Mouse (Mus musculus) adrenal gland (tissue): ENCODE measurements around the gene Zfp646.
"Not testable (repeated sequence)": the region's sequence is repeated elsewhere in the genome, so short reads cannot be mapped to it uniquely, and the experiment has no call there.

ENCODE experiments used
- intact Hi-C: fragments of 180-260 bp; cut with DNase I; formaldehyde crosslinking; loops from one replicate; pipeline ENCODE4 v1.15.1; 2025

The Zfp646 gene

DNA sequence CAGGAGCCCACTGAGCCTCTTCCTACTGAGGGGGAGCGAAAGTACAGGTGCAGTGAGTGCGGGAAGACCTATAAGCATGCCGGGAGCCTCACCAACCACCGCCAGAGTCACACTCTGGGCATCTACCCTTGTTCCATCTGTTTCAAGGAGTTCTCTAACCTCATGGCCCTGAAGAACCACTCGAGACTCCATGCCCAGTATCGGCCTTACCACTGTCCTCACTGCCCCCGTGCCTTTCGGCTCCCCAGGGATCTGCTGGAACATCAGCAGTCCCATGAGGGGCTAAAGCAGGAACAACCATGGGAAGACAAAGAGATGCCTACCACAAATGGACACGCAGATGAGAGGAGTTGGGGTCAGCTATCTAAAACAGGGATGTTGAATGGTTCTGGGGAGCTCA, 3.3 kb downstream of the Zfp646 start:
- intact Hi-C loops, result loop anchor here (5.0 kb wide), 1 partner anchor 37 kb away; no protein-coding TSS in a partner anchor

DNA sequence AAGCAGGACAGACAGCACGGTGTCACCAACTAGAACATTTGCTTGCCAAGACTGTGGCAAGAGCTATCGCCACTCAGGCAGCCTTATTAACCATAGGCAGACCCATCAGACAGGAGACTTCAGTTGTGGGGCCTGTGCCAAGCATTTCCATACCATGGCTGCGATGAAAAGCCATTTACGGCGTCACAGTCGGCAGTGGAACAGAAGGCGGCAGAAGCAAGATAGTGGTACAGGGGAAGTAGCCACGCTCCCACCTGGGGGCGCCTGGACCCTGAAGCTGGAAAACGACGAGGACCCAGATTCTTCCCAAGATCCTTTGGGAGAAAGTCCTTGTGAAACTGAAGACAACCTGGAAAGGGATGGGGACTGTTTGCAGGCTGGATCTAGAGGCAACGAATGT, 4.4 kb downstream of the Zfp646 start:
- intact Hi-C loops, result no loop called here

DNA sequence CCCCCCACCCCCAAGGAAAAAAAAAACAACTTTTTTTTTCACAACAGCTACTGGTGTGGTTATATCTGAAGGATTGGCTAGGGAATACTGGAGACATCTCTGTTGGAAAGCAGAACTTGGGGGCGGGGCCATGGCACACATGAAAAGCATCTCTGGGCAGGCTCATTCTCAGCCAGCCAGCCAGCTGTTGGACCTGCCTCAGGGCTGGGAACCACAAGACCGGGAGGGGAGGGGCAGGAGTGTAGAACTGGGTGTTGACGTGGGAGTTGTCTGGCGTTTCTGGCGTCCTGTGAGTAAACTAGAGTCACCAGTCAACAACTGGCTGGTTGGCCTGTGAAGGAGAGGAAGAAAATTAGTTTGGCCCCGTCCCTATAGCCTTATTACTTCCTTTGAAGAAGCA, 9.9 kb downstream of the Zfp646 start:
- intact Hi-C loops, result no loop called here

DNA sequence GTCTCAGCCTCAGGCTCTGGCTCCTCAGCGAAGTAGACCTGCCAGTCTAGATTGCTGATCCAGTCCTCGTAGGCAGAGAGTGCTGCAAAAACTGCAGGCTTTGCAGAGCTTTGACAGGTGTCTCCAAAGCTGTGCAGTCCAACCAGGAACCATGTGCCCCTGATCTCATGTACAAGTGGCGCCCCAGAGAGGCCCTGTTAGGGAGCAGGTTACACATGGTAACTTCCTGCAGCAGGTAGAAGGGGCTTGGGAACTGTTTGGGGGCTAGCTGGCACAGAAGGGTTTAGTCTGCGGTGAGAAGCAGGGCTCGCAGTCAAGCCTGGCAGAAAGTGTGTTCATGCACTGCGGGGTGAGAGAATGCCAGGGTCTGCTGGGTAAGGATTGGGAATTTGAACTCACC, 10.5 kb downstream of the Zfp646 start:
- intact Hi-C loops, result no loop called here

DNA sequence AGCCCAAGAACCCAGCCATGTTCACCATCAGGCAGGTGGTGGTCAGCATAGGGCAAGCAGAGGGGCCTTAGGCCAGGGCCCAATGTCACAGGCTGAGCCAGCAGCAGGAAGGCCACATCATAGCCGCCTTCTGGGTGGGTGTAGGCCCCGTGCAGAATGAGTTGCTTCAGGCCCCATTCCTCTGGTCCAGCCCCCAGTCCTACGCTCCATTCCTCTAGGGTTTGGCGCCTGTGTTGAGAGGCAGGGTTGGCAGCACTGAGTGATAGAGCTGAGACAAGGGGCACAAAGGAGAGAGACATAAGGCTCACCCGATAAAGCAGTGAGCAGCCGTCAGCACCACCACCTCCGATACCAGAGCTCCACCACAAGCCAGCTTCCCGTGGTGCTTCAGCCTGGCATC, 11.2 kb downstream of the Zfp646 start:
- intact Hi-C loops, result no loop called here

DNA sequence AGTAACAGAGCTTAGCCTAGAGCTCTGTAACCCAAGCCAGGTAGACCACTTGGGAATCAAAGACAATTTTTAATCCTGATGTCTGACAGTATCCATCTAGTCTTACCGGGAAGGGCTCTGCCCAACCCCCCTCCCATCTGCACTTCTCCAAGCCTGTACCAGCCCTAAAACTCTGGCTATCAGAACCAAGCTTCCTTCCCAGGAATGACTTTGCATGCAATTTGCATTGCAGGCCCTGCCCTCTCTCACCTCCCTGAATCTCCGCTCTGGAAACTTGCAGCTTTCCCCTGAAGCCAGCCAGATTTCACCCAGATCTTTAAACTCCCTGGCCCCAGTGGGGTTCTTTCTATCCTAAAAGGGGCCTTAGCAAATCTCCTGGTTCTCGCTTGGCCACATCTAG, 11.8 kb downstream of the Zfp646 start:
- intact Hi-C loops, result no loop called here

DNA sequence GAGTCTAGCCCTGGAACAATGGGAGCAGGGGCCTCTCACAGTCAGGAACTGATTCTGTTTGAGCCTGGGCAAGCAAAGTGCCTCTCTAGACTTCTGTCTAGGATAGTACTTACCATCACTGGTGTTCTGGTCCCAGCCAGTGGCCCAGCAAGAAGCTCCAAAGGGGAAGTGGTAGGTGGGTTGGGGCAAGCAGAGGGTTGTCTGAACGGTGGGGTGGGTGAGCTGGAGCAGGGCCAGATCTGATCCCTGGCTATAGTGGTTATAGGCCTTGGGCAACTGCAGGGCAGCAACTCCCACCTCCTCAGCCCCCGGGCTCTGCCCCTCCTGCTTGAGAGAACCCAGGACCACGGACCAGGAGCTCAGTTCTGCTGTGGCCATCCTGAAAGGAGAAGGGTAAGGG, 12.8 kb downstream of the Zfp646 start:
- intact Hi-C loops, result no loop called here

DNA sequence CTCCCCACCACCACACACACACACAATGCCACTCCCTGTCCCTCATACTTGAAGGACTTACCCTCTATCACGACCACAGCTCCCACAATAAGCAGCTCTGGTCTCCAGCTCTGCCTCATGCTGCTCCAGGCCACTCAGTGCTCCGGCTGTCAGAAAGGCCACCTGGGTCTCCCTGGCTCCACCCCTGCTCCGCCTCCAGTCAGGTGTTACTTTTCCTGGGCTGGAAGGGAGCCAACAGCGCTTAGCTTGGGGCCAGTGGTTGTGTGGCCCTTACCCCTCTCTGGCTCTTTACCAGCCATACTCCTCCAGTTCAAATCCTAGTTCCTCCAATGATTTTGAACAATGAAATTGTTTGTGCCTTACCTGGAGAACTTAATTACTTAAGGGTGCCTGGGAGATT, 14.8 kb downstream of the Zfp646 start, which contains the start of gene Prss53:
Gene Prss53 (minus strand): TSS at position 173 of the 400 bp plus-strand sequence.
- intact Hi-C loops, result no loop called here

DNA sequence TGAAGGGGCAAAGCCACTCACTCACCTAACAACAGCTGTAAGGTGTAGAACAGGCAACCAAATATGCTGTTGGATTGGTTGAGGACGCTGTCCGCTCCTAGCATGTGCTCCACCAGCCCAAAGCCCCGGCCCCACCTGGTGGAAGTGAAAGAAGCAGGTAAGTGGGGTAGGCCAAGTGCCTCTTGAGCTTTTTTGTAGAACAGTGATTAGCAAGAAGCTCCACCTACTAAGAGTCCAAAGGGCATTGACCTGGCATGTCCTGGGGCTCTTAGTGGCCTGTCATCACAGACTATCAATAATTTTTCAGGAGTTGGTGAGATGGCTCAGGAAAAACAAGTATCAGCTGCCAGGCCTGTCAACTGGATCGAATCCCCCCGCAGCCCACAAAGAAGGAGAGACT, 18.5 kb downstream of the Zfp646 start:
- intact Hi-C loops, result no loop called here

DNA sequence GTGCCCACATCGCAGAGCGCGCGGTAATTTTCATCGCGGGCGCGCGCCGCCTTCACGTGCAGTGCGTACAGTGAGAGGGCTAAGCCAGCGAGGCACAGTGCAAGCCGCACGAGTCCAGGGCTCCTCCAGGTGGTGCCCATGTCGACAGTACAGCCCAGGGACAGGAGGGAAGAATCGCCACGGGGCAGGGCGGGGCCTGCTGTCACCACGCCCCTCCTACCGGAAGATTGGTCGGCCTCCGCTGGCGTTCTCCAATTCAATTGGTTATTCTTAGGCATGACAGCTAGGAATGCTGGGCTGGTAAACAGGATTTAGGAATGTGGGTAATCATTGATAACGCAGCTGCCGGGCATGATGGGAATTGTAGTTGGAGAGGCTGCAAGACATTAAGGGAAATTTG, 19.4 kb downstream of the Zfp646 start, which contains the start of the genes Gm21974 and Vkorc1:
Gene Gm21974 (minus strand): TSS at position 13 of the 400 bp plus-strand sequence.
Gene Vkorc1 (minus strand): TSS at position 176 of the 400 bp plus-strand sequence.
- intact Hi-C loops, result no loop called here

DNA sequence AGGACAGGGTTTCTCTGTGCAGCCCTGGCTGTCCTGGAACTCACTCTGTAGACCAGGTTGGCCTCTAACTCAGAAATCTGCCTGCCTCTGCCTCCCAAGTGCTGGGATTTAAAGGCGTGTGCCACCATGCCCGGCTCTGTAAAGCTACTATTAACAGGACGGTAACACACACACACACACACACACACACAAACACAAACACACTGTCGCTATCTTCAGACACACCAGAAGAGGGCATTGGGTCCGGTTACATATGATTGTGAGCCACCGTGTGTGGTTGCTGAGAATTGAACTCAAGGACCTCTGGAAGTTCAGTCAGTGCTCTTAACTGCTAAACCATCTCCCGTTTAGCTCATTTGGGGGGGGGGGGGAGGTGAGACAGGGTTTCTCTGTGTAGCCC, 19.9 kb downstream of the Zfp646 start:
- intact Hi-C loops, result not testable (repeated sequence)

DNA sequence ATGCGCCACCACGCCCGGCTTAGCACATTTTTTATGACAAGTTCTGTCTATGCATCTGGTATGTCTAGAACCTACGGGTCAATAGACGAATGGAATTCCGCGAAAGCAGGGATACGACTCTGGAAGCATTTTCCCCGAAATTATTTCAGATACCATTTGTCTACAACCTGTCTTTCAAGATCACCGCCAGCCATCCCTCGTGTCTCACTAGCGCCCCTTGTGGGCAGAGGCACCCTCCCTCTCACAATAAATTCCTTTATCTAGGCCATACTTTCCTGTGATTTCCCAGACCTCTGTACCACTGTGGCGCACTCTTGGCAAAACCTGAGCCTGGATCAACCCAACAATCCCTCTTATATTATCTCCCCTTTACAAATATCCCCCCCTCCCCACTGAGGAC, 20.4 kb downstream of the Zfp646 start:
- intact Hi-C loops, result no loop called here

DNA sequence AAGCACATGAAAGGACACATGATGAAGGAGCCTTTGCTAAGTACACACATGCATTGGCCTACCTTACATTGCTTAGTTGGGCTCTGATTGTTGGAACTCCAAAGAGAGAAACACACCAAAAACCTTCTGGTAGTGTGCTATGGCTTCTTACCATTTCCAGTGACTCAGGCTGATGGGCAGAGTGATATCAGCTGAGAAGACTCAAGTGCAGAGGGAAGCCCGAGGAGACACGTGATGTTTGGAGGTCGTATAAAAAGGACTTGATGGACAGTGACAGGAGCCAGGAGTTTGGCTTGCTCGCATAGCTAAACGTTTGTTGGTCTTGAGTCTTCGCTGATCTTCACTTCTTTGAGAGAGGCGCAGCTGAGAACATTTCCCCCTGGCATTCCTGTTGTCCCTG, 21.5 kb downstream of the Zfp646 start:
- intact Hi-C loops, result no loop called here

DNA sequence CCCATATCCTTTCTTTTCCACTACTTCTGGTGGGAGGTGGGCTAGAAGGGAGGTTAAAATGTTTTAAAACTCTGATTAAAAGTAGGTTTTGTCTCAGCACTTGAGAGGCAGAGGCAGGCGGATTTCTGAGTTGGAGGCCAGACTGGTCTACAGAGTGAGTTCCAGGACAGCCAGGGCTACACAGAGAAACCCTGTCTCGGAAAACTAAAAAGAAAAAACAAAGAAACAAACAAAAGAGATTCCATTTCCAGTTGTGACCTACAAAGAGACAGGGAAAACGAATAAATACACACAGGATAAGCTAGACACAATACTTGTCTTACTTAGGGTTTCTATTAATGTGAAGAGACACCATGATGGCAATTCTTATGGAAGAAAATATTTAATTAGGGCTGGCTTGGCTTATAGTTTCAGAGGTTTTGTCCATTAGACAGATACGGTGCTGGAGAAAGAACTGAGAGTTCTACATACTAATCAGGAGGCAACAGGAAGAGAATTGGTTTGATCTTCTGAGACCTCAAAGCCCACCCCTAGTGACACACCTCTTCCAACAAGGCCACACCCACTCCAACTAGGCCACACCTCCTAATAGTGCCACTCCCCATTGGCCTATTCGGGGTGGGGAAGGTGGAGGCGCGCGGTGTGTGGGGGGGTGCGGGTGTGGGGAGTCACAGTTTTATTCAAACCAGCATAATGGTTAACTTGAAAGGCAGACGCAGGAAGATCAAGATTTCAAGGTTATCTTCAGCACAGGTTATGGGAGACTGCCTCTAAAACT, 22.3 kb downstream of the Zfp646 start:
- intact Hi-C loops, result no loop called here

DNA sequence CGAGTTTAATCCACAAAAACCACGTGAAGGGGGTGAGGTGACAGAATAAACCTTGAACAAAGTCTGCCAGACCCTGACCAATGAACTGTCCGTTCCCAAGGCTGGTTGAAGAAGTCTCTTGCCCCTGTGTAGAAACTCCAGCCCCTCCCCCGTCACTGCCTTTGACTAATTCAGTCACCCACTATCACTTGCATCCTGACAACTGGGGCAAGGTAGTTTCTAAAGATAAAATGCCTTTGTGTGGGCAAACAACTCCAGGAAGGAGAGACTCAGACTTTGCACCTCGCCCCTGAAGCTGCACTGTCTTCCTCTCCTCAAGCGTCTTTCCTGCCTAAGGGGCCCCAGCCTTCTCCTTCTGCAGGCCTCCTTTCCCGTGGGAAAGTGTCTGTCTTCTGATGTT, 24.0 kb downstream of the Zfp646 start:
- intact Hi-C loops, result no loop called here

DNA sequence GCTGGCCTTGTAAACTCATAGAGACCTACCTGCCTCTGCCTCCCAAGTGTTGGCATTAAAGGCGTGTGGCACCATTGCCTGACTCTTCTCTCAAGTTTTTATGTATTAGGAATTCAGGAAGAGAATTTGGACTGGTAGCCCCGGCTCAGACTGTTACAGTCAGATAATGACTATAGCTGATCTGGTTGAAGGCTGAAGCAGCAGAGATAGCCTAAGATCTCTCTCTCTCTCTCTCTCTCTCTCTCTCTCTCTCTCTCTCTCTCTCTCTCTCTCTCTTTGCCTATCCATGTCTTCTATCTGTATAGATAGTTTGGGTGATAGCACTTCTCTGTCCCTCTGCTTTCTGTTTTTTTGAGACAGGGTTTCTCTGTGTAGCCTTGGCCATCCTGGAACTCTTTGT, 25.8 kb downstream of the Zfp646 start:
- intact Hi-C loops, result no loop called here

DNA sequence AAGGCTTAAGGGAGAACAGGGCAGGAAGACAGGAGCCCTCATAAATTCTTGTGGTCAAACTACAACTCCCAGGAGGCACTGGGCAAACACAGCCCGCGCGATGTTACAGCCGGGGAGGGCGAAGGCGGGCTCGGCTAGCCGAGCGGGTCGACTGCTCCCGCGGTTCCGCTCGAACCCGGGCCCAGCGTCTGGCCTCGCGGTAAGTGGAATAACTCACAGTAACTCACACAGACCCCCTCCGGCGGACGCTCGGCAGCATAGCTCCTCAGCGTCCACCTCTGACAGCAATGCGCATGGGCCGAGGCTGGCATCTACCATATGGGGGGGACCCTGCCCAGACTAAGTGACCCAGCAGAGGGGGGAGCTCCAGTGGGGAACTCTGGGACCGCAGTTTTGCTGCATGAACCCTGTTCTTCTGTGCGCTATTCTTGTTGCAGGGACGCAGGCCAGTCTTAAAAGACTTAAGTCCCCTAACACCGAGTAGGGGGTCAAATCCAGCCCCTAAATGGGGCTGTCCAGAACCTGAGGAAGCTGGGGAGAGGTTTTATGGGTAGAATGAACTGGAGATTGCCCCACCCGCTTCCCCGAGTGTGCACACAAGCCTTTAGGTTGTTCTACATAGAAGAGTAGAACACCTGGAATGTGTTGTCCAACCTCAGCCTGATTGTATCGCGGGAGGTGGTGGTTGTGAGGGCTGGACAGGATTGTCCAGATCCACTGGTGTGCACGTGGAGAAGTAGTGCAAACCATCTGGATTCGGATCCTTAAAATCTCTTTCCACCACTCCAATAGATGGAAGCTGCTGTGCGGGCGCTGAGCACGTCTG, 28.2 kb downstream of the Zfp646 start, which contains the start of gene Bckdk:
Gene Bckdk (plus strand): TSS at position 112 of the 826 bp plus-strand sequence.
- intact Hi-C loops, result no loop called here

DNA sequence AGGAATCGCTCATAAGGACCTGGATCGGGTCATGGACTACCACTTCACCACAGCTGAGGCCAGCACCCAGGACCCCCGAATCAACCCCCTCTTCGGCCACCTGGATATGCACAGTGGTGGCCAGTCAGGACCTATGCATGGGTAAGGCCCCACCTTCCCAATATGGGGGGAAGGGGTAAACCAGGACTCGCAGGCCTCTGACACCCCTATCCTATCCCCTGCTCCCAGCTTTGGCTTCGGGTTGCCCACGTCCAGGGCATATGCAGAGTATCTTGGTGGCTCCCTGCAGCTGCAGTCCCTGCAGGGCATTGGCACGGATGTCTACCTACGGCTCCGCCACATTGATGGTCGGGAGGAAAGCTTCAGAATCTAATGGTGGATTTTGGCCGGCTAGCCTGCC, 31.9 kb downstream of the Zfp646 start:
- intact Hi-C loops, result no loop called here

DNA sequence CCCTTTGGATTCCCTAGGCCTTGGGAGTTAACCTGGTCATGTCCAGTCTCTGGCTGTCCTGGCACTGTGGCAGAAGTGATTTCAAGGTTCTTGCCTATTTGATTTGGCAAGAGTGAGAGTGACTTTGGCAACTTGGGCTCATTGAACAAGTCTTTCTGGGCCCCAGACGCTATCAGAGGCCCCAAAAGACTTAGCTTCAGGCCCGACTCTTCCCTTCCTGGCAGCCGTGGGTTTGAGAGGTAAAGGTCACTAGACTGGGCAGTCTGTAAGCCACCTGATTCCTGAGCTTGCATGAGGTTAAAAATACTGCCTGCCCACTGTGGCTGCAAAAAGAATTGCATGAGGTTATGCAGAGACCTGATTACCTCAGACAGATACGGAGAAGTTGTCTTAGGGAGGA, 32.6 kb downstream of the Zfp646 start:
- intact Hi-C loops, result no loop called here

DNA sequence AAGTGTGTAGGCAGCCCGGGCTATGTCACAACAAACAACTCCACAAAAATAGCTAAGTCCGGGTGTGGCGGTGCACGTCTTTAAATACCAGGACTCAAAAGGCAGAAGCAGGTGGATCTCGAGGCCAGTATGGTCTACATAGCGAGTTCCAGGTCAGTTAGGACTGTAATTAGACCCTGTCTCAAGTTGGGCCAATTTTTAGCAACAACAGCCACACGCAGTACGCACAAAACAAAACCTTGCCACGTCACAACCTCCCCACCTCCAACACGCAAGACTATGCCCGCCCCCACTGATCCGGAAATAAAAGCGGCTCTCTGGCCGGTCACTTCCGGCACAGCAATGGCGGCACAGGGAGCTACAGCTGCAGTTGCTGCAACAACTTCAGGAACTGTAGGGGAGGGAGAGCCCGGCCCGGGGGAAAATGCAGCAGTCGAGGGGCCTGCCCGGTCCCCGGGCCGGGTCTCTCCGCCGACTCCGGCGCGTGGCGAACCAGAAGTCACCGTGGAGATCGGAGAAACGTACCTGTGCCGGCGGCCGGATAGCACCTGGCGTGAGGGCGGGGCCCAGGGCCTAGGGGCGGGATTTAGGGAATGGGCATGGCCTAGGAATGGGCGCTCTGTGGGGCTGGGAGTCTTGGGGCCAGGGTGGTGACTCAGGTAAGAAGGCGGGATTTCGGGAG, 36.3 kb downstream of the Zfp646 start, which contains the start of gene Kat8:
Gene Kat8 (plus strand): TSS at position 327 of the 682 bp plus-strand sequence.
- intact Hi-C loops, result no loop called here

DNA sequence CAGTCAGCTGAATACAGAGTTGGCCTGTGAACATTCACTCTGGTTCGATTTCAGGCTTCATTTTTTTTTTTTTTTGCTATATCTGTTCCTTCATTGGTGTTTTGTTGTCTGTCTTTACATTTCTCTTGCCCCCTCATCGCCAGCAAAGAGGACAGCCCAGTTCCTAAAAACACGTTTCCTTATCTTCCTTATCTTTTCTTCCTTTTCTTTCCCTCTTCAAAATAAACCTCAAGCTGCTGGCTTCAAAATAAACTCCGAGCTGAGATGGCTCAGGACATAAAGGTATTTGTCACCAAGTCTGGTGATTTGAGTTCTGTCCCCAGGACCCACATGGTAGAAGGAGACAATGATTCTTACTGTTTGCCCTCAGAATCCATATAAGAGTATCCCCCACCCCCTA, 36.9 kb downstream of the Zfp646 start:
- intact Hi-C loops, result no loop called here

DNA sequence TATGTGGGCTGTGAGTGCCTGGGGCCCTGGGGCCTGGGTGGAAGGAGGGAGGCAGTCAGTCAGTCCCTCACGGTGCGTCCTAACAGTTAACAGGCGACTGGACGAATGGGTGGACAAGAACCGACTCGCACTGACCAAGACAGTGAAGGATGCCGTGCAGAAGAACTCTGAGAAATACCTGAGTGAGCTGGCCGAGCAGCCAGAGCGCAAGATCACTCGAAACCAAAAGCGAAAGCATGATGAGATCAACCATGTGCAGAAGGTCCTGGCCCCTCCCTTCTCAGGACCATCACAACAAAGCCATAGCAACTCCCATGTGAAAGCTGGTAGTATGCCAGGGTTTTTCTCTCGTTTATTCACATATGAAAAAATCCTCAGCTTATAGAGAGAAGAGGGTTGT, 39.3 kb downstream of the Zfp646 start:
- intact Hi-C loops, result no loop called here
